Mouse (Mus musculus) E14TG2a.4 (cell line): ENCODE results near the gene Ptpn6.

Experiments used
- CTCF ChIP-seq: conservative IDR thresholded peaks from 2 replicates; pipeline ENCODE4 v1.5.1; 2014; ENCODE audit warnings: low read length
- NANOG ChIP-seq: IDR thresholded peaks from 2 replicates; pipeline ENCODE4 v1.6.1; 2014; ENCODE audit warnings: borderline replicate concordance, low read length, mixed read lengths

- TF ChIP-seq CTCF: no peak
- no peak for TF ChIP-seq NANOG
Observed at GRCm38 (mm10) chr6:124718703-124719102, 19.8 kb downstream of the Ptpn6 start.
